Comparison of ENCODE assay signal across 9 mouse cellular contexts in genomic region chr7:131553771-131554175, GRCm38 (mm10). TPM values are rescaled to one million over a fixed set of nuclear protein-coding genes. Genes with fewer than 3 reads are reported as not detected.
DNase-seq lines count a peak whose midpoint lies in the region; ATAC-seq and TF ChIP-seq lines count a peak whose summit lies in the region.
"Had no signal": no experiment of that assay in that cellular context is flagged by ENCODE, and none has a peak within 500 bp of the region (broad histone marks: within the 10 kb centered on the region; RNA-seq: fewer than 3 reads in every experiment).

No protein-coding gene starts in this region.

- peaks cover 73% of the 10 kb centered on the region for H3K27me3 ChIP-seq in forebrain, postnatal 0 days (ENCODE audit: insufficient read depth, low read length)
- H3K27me3 ChIP-seq in kidney, embryonic 16.5 days (ENCODE audit: insufficient read depth, low read length), result peaks cover 97% of the 10 kb centered on the region

- H3K9ac ChIP-seq in forebrain, postnatal 0 days, result no peak overlapping the region
- H3K9ac ChIP-seq in kidney, embryonic 16.5 days (replicated peaks; ENCODE audit: low read length), result no peak overlapping the region

- intact Hi-C loops in left cerebral cortex, postnatal 10 days (cut with DNase I), result no loop called here

- no peak for TF ChIP-seq CTCF in forebrain, postnatal 0 days (IDR thresholded peaks at IDR 0.05; ENCODE audit: low read depth)

- no peaks in the 10 kb centered on the region for H3K4me1 ChIP-seq in forebrain, postnatal 0 days (ENCODE audit: insufficient read depth)
- H3K4me1 ChIP-seq in kidney, embryonic 16.5 days (ENCODE audit: insufficient read depth, low read length), result peaks cover 16% of the 10 kb centered on the region

- no peaks in the 10 kb centered on the region for H3K9me3 ChIP-seq in forebrain, postnatal 0 days (ENCODE audit: low read length)
- no peaks in the 10 kb centered on the region for H3K9me3 ChIP-seq in kidney, embryonic 16.5 days (ENCODE audit: low read length)

- H3K4me2 ChIP-seq in forebrain, postnatal 0 days (ENCODE audit: low read depth), result peak overlapping the region; percentile 23; the same call in 1 of the 2 replicates
- peak overlapping the region; percentile 48 for H3K4me2 ChIP-seq in kidney, embryonic 16.5 days (replicated peaks; ENCODE audit: low read depth, low read length)

- peak; percentile 10; the same call in 1 of the 2 replicates for ATAC-seq in forebrain, postnatal 0 days
- peak; percentile 50; the same call in 1 of the 2 replicates for ATAC-seq in kidney, embryonic 16.5 days (ENCODE audit: low FRiP score, low TSS enrichment)
- peak; percentile 48 for ATAC-seq in megakaryocyte progenitor cell, adult 5-6 weeks (replicated peaks; ENCODE audit: poor library complexity)

- peak; percentile 66 for DNase-seq in adrenal gland, adult 2 months
- no peak for DNase-seq in adrenal gland, postnatal 4 days (ENCODE audit: low spot score in 2 of 2)
- peak; percentile 85 for DNase-seq in MN1 (ENCODE audit: low spot score)
- DNase-seq in forebrain, postnatal 0 days, result no peak
- DNase-seq in thymus, postnatal 14 days, result peak; percentile 62
- no peak for DNase-seq in left cerebral cortex, postnatal 10 days (ENCODE audit: extremely low spot score in 1 of 2, low spot score in 2 of 2)

- H3K4me3 ChIP-seq in forebrain, postnatal 0 days (ENCODE audit: low read depth, low read length), result no peak overlapping the region
- peak overlapping the region; percentile 33 for H3K4me3 ChIP-seq in kidney, embryonic 16.5 days (ENCODE audit: low read length)

- no peaks in the 10 kb centered on the region for H3K36me3 ChIP-seq in forebrain, postnatal 0 days (ENCODE audit: insufficient read depth)
- H3K36me3 ChIP-seq in kidney, embryonic 16.5 days (ENCODE audit: insufficient read depth, low read length), result no peaks in the 10 kb centered on the region

- no peak overlapping the region for H3K27ac ChIP-seq in forebrain, postnatal 0 days (ENCODE audit: low read depth, low read length)
- H3K27ac ChIP-seq in kidney, embryonic 16.5 days (ENCODE audit: low read length), result no peak overlapping the region

- 0% methylated on average over 39 of the region's 39 CpGs for WGBS in forebrain, postnatal 0 days
- WGBS in kidney, embryonic 16.5 days, result under 1% methylated on average over 39 of the region's 39 CpGs

RNA-seq across cellular contexts. Expression of gene Hmx2, which starts 5.2 kb away (rescaled TPM):
- not detected for total RNA-seq in adrenal gland, adult 2 months (2021)
- not detected in 2 replicates for polyA plus RNA-seq in adrenal gland, adult 2 months (2012; rRNA removed)
- total RNA-seq in adrenal gland, postnatal 4 days (2021), result under 1 TPM in 1 of 2 experiments, not detected in 1; 0.25 TPM
- total RNA-seq in forebrain, postnatal 0 days (2014; rRNA removed), result 1.1 and 1.3 TPM in 2 replicates
- polyA plus RNA-seq in forebrain, postnatal 0 days (2015; fragmentation: Nextera tagmentation; extraction: Ambion mirVana), result 0.11 and 0.45 TPM in 2 replicates
- 0.46 and 0.66 TPM in 2 replicates for polyA plus RNA-seq in kidney, embryonic 16.5 days (2015; fragmentation: Nextera tagmentation; extraction: Ambion mirVana)
- total RNA-seq in megakaryocyte progenitor cell, adult 5-6 weeks (2015), result 0.15 TPM in 1 of 2 replicates, not detected in the other
- total RNA-seq in megakaryocyte progenitor cell, adult 5-6 weeks (2017), result not detected in 2 replicates
- not detected for total RNA-seq in left cerebral cortex, postnatal 10 days (2021)
- total RNA-seq: left cerebral cortex, postnatal 36 days had no signal

RNA-seq across cellular contexts. Expression of gene Bub3, which starts 6.2 kb away (rescaled TPM):
- 10 to 100 TPM; 67.0 to 82.2 TPM for total RNA-seq in adrenal gland, adult 2 months (2021)
- 31.8 and 39.6 TPM in 2 replicates for polyA plus RNA-seq in adrenal gland, adult 2 months (2012; rRNA removed)
- total RNA-seq in adrenal gland, postnatal 4 days (2021), result 10 to 100 TPM; 85.6 to 86.3 TPM
- total RNA-seq in forebrain, postnatal 0 days (2014; rRNA removed), result 92.5 and 95.3 TPM in 2 replicates
- polyA plus RNA-seq in forebrain, postnatal 0 days (2015; fragmentation: Nextera tagmentation; extraction: Ambion mirVana), result 118 and 124 TPM in 2 replicates
- 234 and 249 TPM in 2 replicates for polyA plus RNA-seq in kidney, embryonic 16.5 days (2015; fragmentation: Nextera tagmentation; extraction: Ambion mirVana)
- 164 and 173 TPM in 2 replicates for total RNA-seq in megakaryocyte progenitor cell, adult 5-6 weeks (2015)
- total RNA-seq in megakaryocyte progenitor cell, adult 5-6 weeks (2017), result 85.9 and 90.3 TPM in 2 replicates
- 10 to 100 TPM; 56.1 to 57.0 TPM for total RNA-seq in left cerebral cortex, postnatal 10 days (2021)

RNA-seq across cellular contexts. Expression of gene Hmx3, which starts 11.1 kb away (rescaled TPM):
- total RNA-seq in adrenal gland, adult 2 months (2021), result not detected
- polyA plus RNA-seq in adrenal gland, adult 2 months (2012; rRNA removed), result not detected in 2 replicates
- not detected for total RNA-seq in adrenal gland, postnatal 4 days (2021)
- total RNA-seq in forebrain, postnatal 0 days (2014; rRNA removed), result 0.38 and 1.6 TPM in 2 replicates
- 0.62 TPM in 1 of 2 replicates, not detected in the other for polyA plus RNA-seq in forebrain, postnatal 0 days (2015; fragmentation: Nextera tagmentation; extraction: Ambion mirVana)
- not detected in 2 replicates for polyA plus RNA-seq in kidney, embryonic 16.5 days (2015; fragmentation: Nextera tagmentation; extraction: Ambion mirVana)
- not detected in 2 replicates for total RNA-seq in megakaryocyte progenitor cell, adult 5-6 weeks (2015)
- total RNA-seq in megakaryocyte progenitor cell, adult 5-6 weeks (2017), result not detected in 2 replicates
- not detected for total RNA-seq in left cerebral cortex, postnatal 10 days (2021)
- total RNA-seq: left cerebral cortex, postnatal 36 days had no signal

Comparison
In these comparisons a context has a peak if more than half of its experiments do, and no peak if none do; other contexts are left out.
1. DNase-seq: peak in adrenal gland, adult 2 months (single experiment), MN1 (single experiment) and thymus, postnatal 14 days (single experiment); none in adrenal gland, postnatal 4 days (0 of 2), forebrain, postnatal 0 days (single experiment) and left cerebral cortex, postnatal 10 days (0 of 2).
2. Peak in every context shown above with its lines, with median percentiles within 50 percentile points of each other: ATAC-seq.